Mouse (Mus musculus) hindbrain, embryonic 13.5 days (tissue): ENCODE results near the gene Orc3. TPM values are rescaled to one million over a fixed set of nuclear protein-coding genes. Genes with fewer than 3 reads are reported as not detected.
"Not testable (repeated sequence)": the region's sequence is repeated elsewhere in the genome, so short reads cannot be mapped to it uniquely, and the experiment has no call there.

Source experiments
- ATAC-seq: fragments of 200-750 bp; cut with Nextera tagmentation; 2 replicates; pipeline ENCODE4 v1.8.0; 2017; ENCODE audit warnings: moderate TSS enrichment; ENCODE audit not compliant: low FRiP score
- H3K27ac ChIP-seq: fragments of 300-500 bp; sonication (generic); 2 replicates; pipeline ENCODE4 v1.5.1; 2015; ENCODE audit warnings: inconsistent platforms, mild to moderate bottlenecking, moderate library complexity
- H3K27me3 ChIP-seq: fragments of 300-500 bp; sonication (generic); 2 replicates; pipeline ENCODE4 v1.6.1; 2015; ENCODE audit warnings: mild to moderate bottlenecking, inconsistent platforms
- H3K36me3 ChIP-seq: fragments of 300-500 bp; sonication (generic); 2 replicates; pipeline ENCODE4 v1.6.1; 2015; ENCODE audit warnings: mild to moderate bottlenecking, inconsistent platforms
- H3K4me1 ChIP-seq: fragments of 300-500 bp; sonication (generic); replicated peaks from 2 replicates; pipeline ENCODE4 v1.6.1; 2015; ENCODE audit warnings: inconsistent platforms
- H3K4me2 ChIP-seq: fragments of 300-500 bp; sonication (generic); 2 replicates; pipeline ENCODE4 v1.6.1; 2015; ENCODE audit warnings: inconsistent platforms, mild to moderate bottlenecking, moderate library complexity
- H3K4me3 ChIP-seq: fragments of 300-500 bp; sonication (generic); 2 replicates; pipeline ENCODE4 v1.5.1; 2015; ENCODE audit warnings: mild to moderate bottlenecking, inconsistent platforms
- H3K9ac ChIP-seq: fragments of 300-500 bp; sonication (generic); 2 replicates; pipeline ENCODE4 v1.6.1; 2015; ENCODE audit warnings: mild to moderate bottlenecking, inconsistent platforms
- H3K9me3 ChIP-seq: fragments of 300-500 bp; sonication (generic); 2 replicates; pipeline ENCODE4 v1.6.1; 2016; ENCODE audit warnings: inconsistent platforms
- WGBS: fragments of 180-500 bp; shearing (Covaris S2); methylation state at CpG from one replicate; pipeline ENCODE4 v1.1.7; 2015; 5-methylcytosine and 5-hydroxymethylcytosine counted together
- polyA plus RNA-seq: library from polyadenylated mRNA; unstranded; fragments of >200 nt; fragmentation: Nextera tagmentation; extraction: Ambion mirVana; gene quantifications from 2 replicates; pipeline ENCODE4 v1.2.1, GENCODE M21; 2015

Gene Orc3
- polyA plus RNA-seq, 1 experiment from 2014 or later: 89.2 TPM

GRCm38 (mm10) chr4:34629956-34630355, 15.2 kb upstream of the Orc3 start:
- H3K27me3 ChIP-seq: no peaks in the 10 kb centered on the region
- H3K9ac ChIP-seq: no peak overlapping the region
- H3K4me3 ChIP-seq: no peak overlapping the region
- no peaks in the 10 kb centered on the region for H3K4me1 ChIP-seq
- H3K9me3 ChIP-seq: no peaks in the 10 kb centered on the region
- H3K4me2 ChIP-seq: no peak overlapping the region
- H3K36me3 ChIP-seq: peaks cover 50% of the 10 kb centered on the region
- ATAC-seq: no peak
- no peak overlapping the region for H3K27ac ChIP-seq
- 94% methylated on average over 1 of the region's 1 CpGs for WGBS

DNA sequence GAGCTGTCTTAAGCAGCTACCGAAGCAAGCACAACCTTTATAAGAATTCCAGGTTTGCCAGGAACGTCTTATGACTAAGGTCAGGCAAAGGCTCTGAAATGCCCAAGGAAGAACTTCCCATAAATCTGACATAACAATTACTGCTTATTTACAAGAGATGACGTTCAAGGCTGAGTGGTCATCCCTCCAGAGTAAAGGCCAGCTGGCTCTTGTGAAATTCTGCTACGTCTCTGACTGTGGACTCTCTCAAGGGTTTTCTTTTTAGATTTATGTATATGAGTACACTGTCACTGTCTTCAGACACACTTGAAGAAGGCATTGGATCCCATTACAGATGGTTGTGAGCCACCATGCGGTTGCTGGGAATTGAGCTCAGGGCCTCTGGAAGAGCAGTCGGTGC, 11.7 kb upstream of the Orc3 start:
- 93% methylated on average over 6 of the region's 6 CpGs for WGBS
- Histone ChIP-seq H3K4me1 (no peaks in the 10 kb centered on the region), H3K9ac (no peak overlapping the region), H3K4me3 (no peak overlapping the region), H3K9me3 (no peaks in the 10 kb centered on the region), H3K4me2 (no peak overlapping the region), H3K36me3 (peaks cover 50% of the 10 kb centered on the region), H3K27ac (no peak overlapping the region), H3K27me3 (no peaks in the 10 kb centered on the region)
- ATAC-seq: no peak

GRCm38 (mm10) chr4:34625556-34625955, 10.8 kb upstream of the Orc3 start:
- 90% methylated on average over 4 of the region's 4 CpGs for WGBS
- no peak overlapping the region for H3K27ac ChIP-seq
- no peaks in the 10 kb centered on the region for H3K27me3 ChIP-seq
- ATAC-seq: no peak
- peaks cover 42% of the 10 kb centered on the region for H3K36me3 ChIP-seq
- H3K9ac ChIP-seq: no peak overlapping the region
- no peak overlapping the region for H3K4me3 ChIP-seq
- H3K9me3 ChIP-seq: no peaks in the 10 kb centered on the region
- no peak overlapping the region for H3K4me2 ChIP-seq
- no peaks in the 10 kb centered on the region for H3K4me1 ChIP-seq

DNA sequence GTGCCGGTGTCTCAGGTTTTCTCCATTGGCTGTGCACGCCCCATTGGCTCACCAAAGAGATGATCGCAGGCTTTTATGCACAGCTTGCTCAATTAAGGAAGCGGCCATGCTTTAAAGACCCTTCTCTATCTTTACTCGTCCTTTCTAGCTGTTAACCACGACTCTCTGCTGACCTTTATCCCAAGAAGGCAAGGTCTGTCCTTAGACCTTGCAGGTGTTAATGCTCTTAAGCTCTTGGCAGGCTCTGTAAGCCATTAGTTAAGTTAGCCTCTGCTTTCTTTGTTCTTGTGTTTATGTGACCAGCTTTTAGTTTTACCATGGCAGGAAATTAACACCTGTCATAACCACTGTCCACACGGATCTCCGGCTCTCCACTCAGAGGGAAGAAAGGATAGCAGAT, 1.4 kb upstream of the Orc3 start:
- Histone ChIP-seq H3K9ac (peak overlapping the region; percentile 92), H3K9me3 (no peaks in the 10 kb centered on the region), H3K27ac (peak overlapping the region; percentile 18; the same call in 1 of the 2 replicates), H3K4me1 (peaks cover 27% of the 10 kb centered on the region), H3K36me3 (peaks cover 6% of the 10 kb centered on the region; the same call in 1 of the 2 replicates), H3K27me3 (no peaks in the 10 kb centered on the region), H3K4me3 (peak overlapping the region; percentile 84), H3K4me2 (peak overlapping the region; percentile 90)
- ATAC-seq: no peak
- 50% methylated on average over 8 of the region's 8 CpGs for WGBS

DNA sequence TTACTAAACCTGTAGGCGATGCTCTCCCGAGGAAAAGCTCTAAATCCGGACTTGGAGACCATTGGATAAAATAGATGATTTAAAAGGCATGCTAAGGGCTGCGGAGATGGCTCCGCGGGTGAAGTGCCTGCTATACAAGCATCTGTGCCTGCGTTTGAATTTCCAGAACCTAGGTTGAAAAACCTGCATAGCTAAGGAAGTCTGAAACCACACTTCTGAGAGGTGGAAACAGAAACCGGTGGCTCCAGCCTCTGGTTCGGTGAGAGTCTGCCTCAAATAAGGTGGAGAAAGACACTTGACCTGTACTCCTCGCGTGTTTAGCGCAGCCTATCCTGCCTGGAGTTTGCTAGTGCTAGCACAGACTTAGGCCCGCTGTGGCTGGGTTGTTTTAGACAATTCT, 559 bp upstream of the Orc3 start:
- Histone ChIP-seq H3K27ac (peak overlapping the region; percentile 90), H3K4me3 (peak overlapping the region; percentile 84), H3K9me3 (no peaks in the 10 kb centered on the region), H3K36me3 (peaks cover 4% of the 10 kb centered on the region; the same call in 1 of the 2 replicates), H3K4me2 (peak overlapping the region; percentile 90), H3K4me1 (peaks cover 27% of the 10 kb centered on the region), H3K27me3 (no peaks in the 10 kb centered on the region), H3K9ac (peak overlapping the region; percentile 92)
- 0 out of 2 replicates have a peak, but pooled peaks have one; percentile 17 for ATAC-seq
- 3% methylated on average over 13 of the region's 13 CpGs for WGBS

DNA sequence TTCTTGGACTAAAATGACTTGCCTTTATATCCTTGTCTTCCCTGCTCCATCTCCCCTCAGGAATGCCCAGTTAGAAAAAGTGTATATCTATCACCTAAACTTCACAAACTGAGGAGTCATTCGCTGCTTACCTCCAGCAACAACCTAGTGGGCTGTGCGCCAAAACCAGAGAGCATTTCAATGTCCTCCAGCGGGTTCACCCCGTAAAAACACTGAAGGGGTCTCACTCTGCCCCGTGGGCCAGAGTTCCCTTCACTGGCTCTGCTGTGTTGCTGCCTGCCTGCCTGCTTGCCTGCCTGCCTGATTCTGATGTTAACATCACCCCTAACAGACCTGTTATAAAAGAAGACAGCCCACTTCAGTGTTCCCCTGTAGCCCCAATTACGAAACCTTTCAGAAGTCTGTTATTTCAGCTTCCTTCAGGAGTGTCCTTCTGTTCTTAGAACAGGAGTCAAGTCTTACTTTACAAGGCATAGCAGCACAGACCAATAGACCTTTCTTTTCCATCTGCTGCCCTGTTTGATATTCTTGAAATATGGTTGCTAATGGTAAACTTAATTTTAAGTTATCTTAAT, 1.1 kb downstream of the Orc3 start:
- Histone ChIP-seq H3K4me1 (peaks cover 27% of the 10 kb centered on the region), H3K36me3 (peaks cover 10% of the 10 kb centered on the region), H3K4me2 (peak overlapping the region; percentile 90), H3K9me3 (no peaks in the 10 kb centered on the region), H3K27ac (no peak overlapping the region), H3K4me3 (peak overlapping the region; percentile 84), H3K9ac (peak overlapping the region; percentile 92), H3K27me3 (no peaks in the 10 kb centered on the region)
- whole genome bisulfite sequencing: 74% methylated on average over 6 of the region's 6 CpGs
- no peak for ATAC-seq

DNA sequence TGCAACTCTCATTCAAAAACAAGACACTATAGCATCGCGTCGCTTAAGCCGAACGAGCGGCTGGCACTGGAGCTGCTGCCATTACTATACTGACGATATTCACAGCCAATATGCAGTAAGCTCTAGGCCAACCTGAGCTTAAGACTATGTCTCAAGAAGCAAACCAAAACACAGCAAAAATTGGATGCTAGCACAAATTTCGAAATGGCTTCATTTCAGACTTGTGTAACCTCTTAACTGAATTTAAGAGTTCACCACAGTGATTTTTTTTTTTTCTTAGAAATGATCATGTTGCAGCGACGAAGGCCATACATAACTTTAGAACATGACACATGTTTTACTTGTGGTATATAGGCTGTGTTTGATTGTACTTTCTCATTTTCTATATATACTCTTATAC, 8.1 kb downstream of the Orc3 start:
- Histone ChIP-seq H3K27ac (no peak overlapping the region), H3K4me3 (no peak overlapping the region), H3K4me2 (no peak overlapping the region), H3K4me1 (no peaks in the 10 kb centered on the region), H3K36me3 (peaks cover 53% of the 10 kb centered on the region), H3K27me3 (no peaks in the 10 kb centered on the region), H3K9me3 (no peaks in the 10 kb centered on the region), H3K9ac (no peak overlapping the region)
- ATAC-seq: no peak
- WGBS: 98% methylated on average over 10 of the region's 10 CpGs

- H3K27me3 ChIP-seq: no peaks in the 10 kb centered on the region
- H3K27ac ChIP-seq: no peak overlapping the region
- H3K9me3 ChIP-seq: no peaks in the 10 kb centered on the region
- 93% methylated on average over 6 of the region's 6 CpGs for WGBS
- H3K9ac ChIP-seq: no peak overlapping the region
- no peak for ATAC-seq
- H3K4me2 ChIP-seq: no peak overlapping the region
- no peaks in the 10 kb centered on the region for H3K4me1 ChIP-seq
- H3K4me3 ChIP-seq: no peak overlapping the region
- H3K36me3 ChIP-seq: peaks cover 62% of the 10 kb centered on the region
Measured at GRCm38 (mm10) chr4:34603123-34603522, 11.6 kb downstream of the Orc3 start.

DNA sequence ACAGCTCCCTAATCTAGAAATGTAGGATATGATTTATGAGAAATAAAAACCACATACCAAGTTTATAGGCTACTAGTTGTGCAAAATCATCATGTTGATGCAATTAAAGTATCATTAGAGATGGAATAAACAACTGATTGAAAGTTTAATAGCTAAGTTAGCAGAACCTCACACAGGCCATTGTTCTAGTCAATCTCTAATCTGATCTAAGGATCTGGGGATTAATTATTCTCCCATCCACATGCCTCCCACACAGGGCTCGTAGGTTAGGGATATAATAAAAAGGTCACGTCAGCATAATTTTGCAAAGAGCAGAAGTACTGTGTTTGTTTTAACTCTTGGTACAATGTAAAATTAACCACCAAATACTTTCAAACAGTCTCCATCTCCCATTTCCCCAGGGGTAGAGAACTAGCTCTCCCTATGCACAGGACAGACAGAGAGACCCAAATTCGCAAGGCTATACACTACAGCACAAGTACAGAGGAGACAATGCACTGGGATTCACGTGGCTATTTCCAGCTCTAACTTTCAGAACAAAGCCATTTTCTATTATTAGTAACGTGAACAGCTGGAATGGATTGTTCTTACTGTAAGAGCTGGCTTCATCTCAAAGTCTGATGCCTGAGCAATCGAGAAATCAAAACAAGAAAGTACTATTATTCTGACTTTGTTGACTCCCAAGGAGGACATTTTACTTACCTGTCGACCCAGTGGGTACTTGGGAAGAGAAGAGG, 29.7 kb downstream of the Orc3 start:
- WGBS: 84% methylated on average over 7 of the region's 7 CpGs
- ATAC-seq: no peak
- H3K9ac ChIP-seq: no peak overlapping the region
- H3K36me3 ChIP-seq: peaks cover 39% of the 10 kb centered on the region
- H3K4me3 ChIP-seq: no peak overlapping the region
- H3K27ac ChIP-seq: no peak overlapping the region
- H3K4me1 ChIP-seq: 0 out of 2 replicates have a peak, but pooled peaks cover 3% of the 10 kb centered on the region
- H3K27me3 ChIP-seq: no peaks in the 10 kb centered on the region
- H3K4me2 ChIP-seq: no peak overlapping the region
- no peaks in the 10 kb centered on the region for H3K9me3 ChIP-seq

GRCm38 (mm10) chr4:34583427-34583826, 31.3 kb downstream of the Orc3 start:
- no peak overlapping the region for H3K9ac ChIP-seq
- no peak overlapping the region for H3K4me2 ChIP-seq
- H3K27ac ChIP-seq: no peak overlapping the region
- 99% methylated on average over 3 of the region's 3 CpGs for WGBS
- H3K9me3 ChIP-seq: no peaks in the 10 kb centered on the region
- ATAC-seq: no peak
- no peaks in the 10 kb centered on the region for H3K27me3 ChIP-seq
- peaks cover 51% of the 10 kb centered on the region for H3K36me3 ChIP-seq
- no peak overlapping the region for H3K4me3 ChIP-seq
- H3K4me1 ChIP-seq: 0 out of 2 replicates have a peak, but pooled peaks cover 3% of the 10 kb centered on the region

DNA sequence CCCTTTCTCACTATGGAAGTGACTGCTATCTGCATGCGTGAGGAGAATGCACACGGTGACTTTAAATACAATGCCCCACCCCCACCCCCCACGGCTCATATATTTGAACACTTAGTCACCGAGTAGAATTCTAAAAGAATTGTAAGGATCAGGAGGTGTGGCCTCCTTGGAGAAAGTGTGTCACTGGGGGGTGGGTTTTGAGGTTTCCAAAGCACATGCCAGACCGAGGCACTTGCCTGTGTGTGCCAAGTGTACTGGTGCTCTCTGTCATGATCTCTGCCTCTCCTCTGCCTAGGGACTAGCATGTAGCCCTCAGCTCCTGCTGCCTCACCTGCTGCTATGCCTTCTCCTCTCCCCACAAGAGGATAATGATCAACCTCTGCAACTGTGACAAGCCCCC, 32.3 kb downstream of the Orc3 start:
- ATAC-seq: no peak
- H3K4me3 ChIP-seq: no peak overlapping the region
- H3K27ac ChIP-seq: no peak overlapping the region

GRCm38 (mm10) chr4:34581990-34582389, 32.8 kb downstream of the Orc3 start:
- Histone ChIP-seq H3K27ac (no peak overlapping the region), H3K4me1 (0 out of 2 replicates have a peak, but pooled peaks cover 3% of the 10 kb centered on the region), H3K4me2 (no peak overlapping the region), H3K9ac (no peak overlapping the region), H3K36me3 (peaks cover 60% of the 10 kb centered on the region), H3K9me3 (no peaks in the 10 kb centered on the region), H3K27me3 (no peaks in the 10 kb centered on the region), H3K4me3 (no peak overlapping the region)
- WGBS: 52% methylated on average over 7 of the region's 7 CpGs
- ATAC-seq: no peak

More for the DNA sequence above, 32.3 kb downstream of the Orc3 start:
- no peak overlapping the region for H3K4me2 ChIP-seq
- no peaks in the 10 kb centered on the region for H3K9me3 ChIP-seq
- 58% methylated on average over 5 of the region's 5 CpGs for WGBS
- H3K27me3 ChIP-seq: no peaks in the 10 kb centered on the region
- peaks cover 59% of the 10 kb centered on the region for H3K36me3 ChIP-seq
- H3K4me1 ChIP-seq: 0 out of 2 replicates have a peak, but pooled peaks cover 3% of the 10 kb centered on the region
- H3K9ac ChIP-seq: no peak overlapping the region

DNA sequence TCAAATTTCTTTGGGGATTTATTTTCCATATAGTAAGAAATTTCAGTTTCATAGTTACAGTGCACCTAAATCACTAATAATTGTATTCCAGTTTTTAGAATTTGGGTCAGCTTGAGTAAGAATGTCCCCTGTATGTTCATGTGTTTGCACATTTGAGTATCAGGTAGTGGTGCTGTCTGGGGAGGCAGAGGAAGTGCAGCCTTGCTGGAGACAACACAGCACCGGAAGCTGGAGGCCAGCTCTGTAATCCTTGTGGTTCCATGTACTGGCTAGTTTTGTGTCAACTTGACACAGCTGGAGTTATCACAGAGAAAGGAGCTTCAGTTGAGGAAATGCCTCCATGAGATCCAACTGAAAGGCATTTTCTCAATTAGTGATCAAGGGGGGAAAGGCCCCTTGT, 33.3 kb downstream of the Orc3 start:
- peaks cover 64% of the 10 kb centered on the region for H3K36me3 ChIP-seq
- H3K4me1 ChIP-seq, H3K27ac ChIP-seq, H3K4me2 ChIP-seq, H3K9me3 ChIP-seq, H3K27me3 ChIP-seq, H3K9ac ChIP-seq, H3K4me3 ChIP-seq, ATAC-seq: not testable (repeated sequence)
- 89% methylated on average over 1 of the region's 1 CpGs for WGBS
